Mouse (Mus musculus) adrenal gland, adult 18-20 months (tissue): ENCODE data around the gene Procr. TPM values are rescaled to one million over a fixed set of nuclear protein-coding genes. Genes with fewer than 3 reads are reported as not detected.

Experiments used
- DNase-seq, 2 experiments: peaks; one replicate each; pipeline ENCODE4 v3.0.0; 2021 to 2022; ENCODE audit warnings: low spot score in 2 of 2
- total RNA-seq, 2 experiments: library from RNA; stranded (reverse); gene quantifications; 1 replicate in 1 of 2; 2 replicates in 1 of 2; pipeline ENCODE4 v1.2.3; 2021

Procr gene
- total RNA-seq, 2 experiments from 2014 or later, result 44.9 to 104 TPM

DNA sequence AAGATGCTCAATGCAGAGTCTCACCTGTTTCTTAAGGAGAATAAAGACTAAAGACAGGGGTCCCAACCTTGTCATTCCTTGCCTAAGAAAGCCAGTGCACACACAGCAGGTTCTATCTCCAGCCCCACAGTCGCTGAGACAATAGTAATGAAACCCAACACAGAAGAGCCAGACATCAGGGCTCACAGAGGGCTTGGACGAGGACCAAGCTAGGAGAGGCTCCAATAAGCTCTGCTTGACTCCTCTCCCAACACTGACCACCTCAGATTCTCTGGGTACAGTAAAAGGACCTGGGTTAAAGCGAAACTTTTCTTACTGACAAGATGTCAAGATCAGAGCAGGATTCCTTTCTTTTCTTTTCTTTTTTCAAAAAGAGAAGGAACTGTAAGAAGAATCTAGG is 47.7 kb downstream of the Procr start:
- no peak for DNase-seq

DNA sequence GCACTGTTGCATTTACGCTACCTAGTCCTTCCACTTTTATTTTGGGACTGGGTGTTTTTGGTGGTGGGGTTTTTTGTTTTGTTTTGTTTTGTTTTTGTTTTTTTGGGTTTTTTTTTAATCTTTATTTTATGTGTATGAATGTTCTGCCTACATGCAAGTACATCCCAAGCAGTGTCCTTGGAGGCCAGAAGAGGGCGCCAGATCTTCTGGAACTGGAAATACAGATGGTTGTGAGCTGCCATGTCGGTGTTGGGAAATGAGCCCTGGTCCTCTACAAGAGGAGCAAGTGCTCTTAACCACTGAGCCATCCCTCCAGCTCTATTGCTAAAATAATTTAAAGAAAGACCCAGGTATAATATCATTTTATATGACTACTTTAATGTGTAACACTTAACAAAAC is 51.8 kb downstream of the Procr start:
- DNase-seq, result no peak

DNA sequence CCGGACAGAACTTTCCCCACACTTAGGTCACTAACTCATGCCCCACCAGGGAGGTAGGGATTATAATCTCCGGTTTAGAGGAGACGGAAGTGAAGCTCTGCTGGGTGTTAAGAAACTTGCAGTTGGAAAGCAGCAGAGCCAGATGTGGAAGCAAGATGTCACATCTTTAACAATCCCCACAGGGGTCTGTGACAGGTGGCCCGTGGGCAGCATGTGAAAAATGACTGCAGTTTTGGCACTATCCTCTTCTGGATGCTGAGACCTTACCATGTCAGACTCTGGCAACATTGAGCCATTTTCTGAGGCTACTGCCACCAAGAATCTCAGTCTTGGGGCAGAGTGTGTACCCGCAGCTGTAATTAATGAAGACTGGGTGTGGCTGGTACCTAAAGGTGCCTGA is 53.1 kb downstream of the Procr start:
- DNase-seq, result no peak

Other genes starting within 250 kb of the Procr start
- 100 to 1,000 TPM in 1 of 2 experiments, 10 to 100 TPM in 1; 83.3 to 368 TPM for gene Acss2, start 233.2 kb upstream of the Procr start, total RNA-seq
- 1 to 10 TPM; 3.0 to 4.7 TPM for gene Ggt7, start 232.9 kb upstream of the Procr start, total RNA-seq
- gene Gss, start 158.3 kb upstream of the Procr start, total RNA-seq, result 10 to 100 TPM; 41.4 to 67.5 TPM
- gene Myh7b, start 139.9 kb upstream of the Procr start, total RNA-seq, result under 1 TPM; 0.17 to 0.45 TPM
- gene Trpc4ap, start 58.7 kb upstream of the Procr start, total RNA-seq, result 100 to 1,000 TPM; 123 to 144 TPM
- 10 to 100 TPM; 36.9 to 46.2 TPM for gene Edem2, start 21.6 kb upstream of the Procr start, total RNA-seq
- gene Gm17581, start 15.3 kb upstream of the Procr start, total RNA-seq, result not detected
- gene Mmp24, start 24.2 kb downstream of the Procr start, total RNA-seq, result 1 to 10 TPM; 1.2 to 2.3 TPM
- gene BC029722, start 68.3 kb downstream of the Procr start, total RNA-seq, result 100 to 1,000 TPM; 171 to 240 TPM
- 100 to 1,000 TPM; 131 to 138 TPM for gene Eif6, start 75.8 kb downstream of the Procr start, total RNA-seq
- gene Fam83c, start 83.7 kb downstream of the Procr start, total RNA-seq, result not detected
- gene Uqcc1, start 179.2 kb downstream of the Procr start, total RNA-seq, result 100 to 1,000 TPM; 122 to 139 TPM
- gene Gm15557, start 189.6 kb downstream of the Procr start, total RNA-seq, result not detected
- under 1 TPM in 1 of 2 experiments, not detected in 1; 0.38 TPM for gene Gdf5, start 194.2 kb downstream of the Procr start, total RNA-seq
- gene Cep250, start 205.3 kb downstream of the Procr start, total RNA-seq, result 10 to 100 TPM in 1 of 2 experiments, 1 to 10 TPM in 1; 9.9 to 10.7 TPM